Mouse (Mus musculus): ENCODE measurements at regions not wholly inside any gene's neighbourhood (a gene's known extent, or its start where the extent isn't known, plus 50 kb on each side); places are given as distances from the start of the nearest gene placed in this dataset.

- DNase-seq (ENCODE audit: low spot score in 2 of 2): no peak
Measured at GRCm38 (mm10) chr2:128431751-128432150, 159.3 kb upstream of the Spdye4c start.

GRCm38 (mm10) chr2:128432741-128433140, 158.3 kb upstream of the Spdye4c start:
- DNase-seq (ENCODE audit: low spot score in 2 of 2): no peak

GRCm38 (mm10) chr2:128433553-128434081, 157.4 kb upstream of the Spdye4c start:
- DNase-seq (ENCODE audit: low spot score in 2 of 2): no peak

- DNase-seq (ENCODE audit: low spot score in 2 of 2): no peak
Measured at GRCm38 (mm10) chr2:128434200-128434977, 156.6 kb upstream of the Spdye4c start.

- DNase-seq (ENCODE audit: low spot score in 2 of 2): no peak
Measured at GRCm38 (mm10) chr2:128436378-128436777, 154.6 kb upstream of the Spdye4c start.

- no peak for DNase-seq (ENCODE audit: low spot score in 2 of 2)
Measured at GRCm38 (mm10) chr2:128437698-128438097, 153.3 kb upstream of the Spdye4c start.

GRCm38 (mm10) chr2:128438161-128438822, 152.7 kb upstream of the Spdye4c start:
- DNase-seq (ENCODE audit: low spot score in 2 of 2): no peak

GRCm38 (mm10) chr2:128438897-128439296, 152.1 kb upstream of the Spdye4c start:
- no peak for DNase-seq (ENCODE audit: low spot score in 2 of 2)

GRCm38 (mm10) chr2:128444599-128445011, 146.4 kb upstream of the Spdye4c start:
- DNase-seq (ENCODE audit: low spot score in 2 of 2): no peak

- DNase-seq (ENCODE audit: low spot score in 2 of 2): no peak
Measured at GRCm38 (mm10) chr2:128445443-128445842, 145.6 kb upstream of the Spdye4c start.

GRCm38 (mm10) chr2:128449294-128449693, 141.7 kb upstream of the Spdye4c start:
- DNase-seq (ENCODE audit: low spot score in 2 of 2): no peak

GRCm38 (mm10) chr2:128450045-128450444, 141.0 kb upstream of the Spdye4c start:
- no peak for DNase-seq (ENCODE audit: low spot score in 2 of 2)

- DNase-seq (ENCODE audit: low spot score in 2 of 2): no peak
Measured at GRCm38 (mm10) chr2:128451554-128452239, 139.3 kb upstream of the Spdye4c start.

- no peak for DNase-seq (ENCODE audit: low spot score in 2 of 2)
Measured at GRCm38 (mm10) chr2:128452582-128452981, 138.4 kb upstream of the Spdye4c start.

GRCm38 (mm10) chr2:128454509-128454908, 136.5 kb upstream of the Spdye4c start:
- DNase-seq (ENCODE audit: low spot score in 2 of 2): no peak

GRCm38 (mm10) chr2:128457591-128458209, 133.3 kb upstream of the Spdye4c start:
- no peak for DNase-seq (ENCODE audit: low spot score in 2 of 2)

- DNase-seq (ENCODE audit: low spot score in 2 of 2): no peak
Measured at GRCm38 (mm10) chr2:128465214-128465984, 125.6 kb upstream of the Spdye4c start.

GRCm38 (mm10) chr2:128467490-128468245, 123.3 kb upstream of the Spdye4c start:
- DNase-seq (ENCODE audit: low spot score in 2 of 2): no peak

GRCm38 (mm10) chr2:128468323-128468722, 122.7 kb upstream of the Spdye4c start:
- no peak for DNase-seq (ENCODE audit: low spot score in 2 of 2)

GRCm38 (mm10) chr2:128470351-128470750, 120.7 kb upstream of the Spdye4c start:
- no peak for DNase-seq (ENCODE audit: low spot score in 2 of 2)

Measured in right cerebral cortex, postnatal 36 days (tissue).